Mouse (Mus musculus): ENCODE results near the gene Derl3. TPM values are rescaled to one million over a fixed set of nuclear protein-coding genes. Genes with fewer than 3 reads are reported as not detected.
A peak's percentile ranks its signal among the peaks of the same experiment; 100 is the strongest.
"Not testable (repeated sequence)": the region's sequence is repeated elsewhere in the genome, so short reads cannot be mapped to it uniquely, and the experiment has no call there.

Derl3 gene
- total RNA-seq, 2 experiments from 2014 or later = 0.89 TPM; not detected in 1

DNA sequence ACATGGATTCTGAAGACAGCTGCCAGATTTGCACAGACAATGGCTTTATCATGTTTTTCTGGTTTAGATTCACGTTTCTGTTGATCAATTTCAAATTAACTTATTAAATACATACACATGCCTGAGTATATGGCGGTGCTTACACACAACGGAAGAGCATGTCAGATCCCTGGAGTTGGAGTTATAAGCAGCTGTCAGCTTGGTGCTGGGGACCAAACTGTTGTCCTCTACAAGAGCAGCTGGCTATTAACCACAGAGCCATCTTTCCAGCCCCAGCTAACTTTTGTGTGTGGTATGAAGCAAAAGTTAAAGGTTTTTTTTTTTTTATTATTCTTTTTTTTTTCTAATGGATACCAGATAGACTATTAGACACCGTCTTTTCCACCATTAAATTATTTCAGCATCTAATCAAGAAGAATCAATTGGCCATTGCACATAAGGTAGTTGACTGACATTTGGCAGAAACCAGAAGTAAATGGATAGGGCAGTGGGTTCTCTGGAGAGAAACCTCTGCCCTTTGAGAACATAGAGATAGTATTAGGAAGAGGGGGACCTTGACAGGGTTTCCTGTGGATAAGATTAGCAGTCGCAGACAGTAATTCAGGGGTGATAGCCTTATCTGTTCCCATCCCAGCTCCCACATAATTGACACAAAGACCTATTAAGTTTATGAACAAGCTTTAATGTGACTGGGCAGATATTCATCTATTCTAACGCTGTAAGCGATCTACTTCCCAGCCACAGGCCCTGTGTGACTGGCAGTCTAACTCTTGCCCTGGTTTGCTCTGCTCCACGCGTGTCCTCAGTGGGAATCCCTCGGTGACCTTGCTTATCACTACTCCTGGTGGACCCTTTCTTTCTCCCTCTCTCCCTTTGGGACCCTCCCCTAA is 20.9 kb upstream of the Derl3 start:
- peak; percentile 7; the same call in 1 of the 2 replicates for ATAC-seq (ENCODE audit: poor library complexity, severe bottlenecking)

DNA sequence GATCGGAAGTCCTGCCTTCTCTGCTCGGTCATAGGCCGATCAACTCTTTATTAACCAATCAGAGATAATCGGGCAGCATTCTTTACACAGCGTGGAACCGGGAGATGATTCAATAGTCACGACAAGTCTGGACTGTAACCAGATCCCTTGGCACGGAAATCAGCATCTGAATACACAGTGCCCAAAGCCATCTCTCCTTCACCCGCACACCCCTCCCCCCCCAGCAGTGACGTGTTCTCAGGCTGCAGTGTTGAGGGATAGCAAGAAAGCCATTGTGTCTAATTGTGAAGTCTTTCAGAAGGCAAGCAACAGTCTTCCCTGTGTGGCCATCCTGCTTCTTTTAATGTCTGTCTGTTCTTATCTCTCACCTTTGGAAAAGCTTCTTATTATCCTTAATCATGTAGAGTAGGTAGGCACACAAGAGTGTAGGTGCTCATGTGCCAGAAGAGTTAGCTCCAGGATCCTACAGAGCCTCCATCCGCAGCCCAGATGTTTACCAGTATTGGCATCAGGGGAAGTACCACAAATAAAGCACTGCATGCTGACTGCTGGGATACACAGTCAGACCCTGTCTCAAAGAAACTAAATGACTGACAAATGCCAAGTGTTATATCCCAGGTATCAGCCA is 20.2 kb upstream of the Derl3 start:
- peak; percentile 35; the same call in 1 of the 2 replicates for ATAC-seq (ENCODE audit: poor library complexity, severe bottlenecking)

- no peak for ATAC-seq (ENCODE audit: poor library complexity, severe bottlenecking)
Observed at GRCm38 (mm10) chr10:75873543-75874170, 19.6 kb upstream of the Derl3 start.

DNA sequence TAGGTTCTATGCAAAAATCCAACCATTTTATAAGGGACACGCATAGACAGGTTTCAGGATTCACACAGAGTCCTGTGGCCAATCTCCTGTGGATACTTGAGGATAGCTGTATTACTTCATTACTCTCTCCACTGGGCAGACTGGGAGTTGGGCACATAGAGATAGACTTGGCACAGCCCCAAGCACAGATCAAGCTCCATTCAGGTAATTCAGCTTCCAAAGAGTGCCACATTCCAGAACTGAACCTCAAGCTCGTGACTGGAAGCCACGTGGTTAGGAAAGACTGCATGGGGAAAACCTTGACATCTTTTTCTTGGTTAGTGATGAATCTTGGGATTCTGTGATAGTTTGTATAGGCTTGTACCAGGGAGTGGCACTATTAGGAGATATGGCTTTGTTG is 14.4 kb upstream of the Derl3 start:
- no peak for ATAC-seq (ENCODE audit: poor library complexity, severe bottlenecking)

DNA sequence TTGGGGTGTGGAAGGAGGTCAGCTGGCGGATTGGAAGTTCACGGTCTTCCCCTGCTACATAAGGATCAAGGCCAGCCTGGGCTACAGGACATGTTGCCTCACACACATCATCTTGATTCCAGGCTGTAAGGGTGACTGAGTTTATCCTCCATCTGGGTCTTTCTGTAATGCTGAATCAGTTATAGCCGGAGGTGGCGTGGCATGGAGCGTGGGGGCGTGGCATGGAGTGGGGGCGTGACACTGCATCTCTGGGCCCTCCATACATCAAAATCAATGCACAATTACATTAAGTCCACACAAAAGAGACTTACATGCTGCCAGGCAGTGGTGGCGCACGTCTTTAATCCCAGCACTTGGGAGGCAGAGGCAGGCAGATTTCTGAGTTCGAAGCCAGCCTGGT is 12.9 kb upstream of the Derl3 start:
- no peak for ATAC-seq (ENCODE audit: poor library complexity, severe bottlenecking)

DNA sequence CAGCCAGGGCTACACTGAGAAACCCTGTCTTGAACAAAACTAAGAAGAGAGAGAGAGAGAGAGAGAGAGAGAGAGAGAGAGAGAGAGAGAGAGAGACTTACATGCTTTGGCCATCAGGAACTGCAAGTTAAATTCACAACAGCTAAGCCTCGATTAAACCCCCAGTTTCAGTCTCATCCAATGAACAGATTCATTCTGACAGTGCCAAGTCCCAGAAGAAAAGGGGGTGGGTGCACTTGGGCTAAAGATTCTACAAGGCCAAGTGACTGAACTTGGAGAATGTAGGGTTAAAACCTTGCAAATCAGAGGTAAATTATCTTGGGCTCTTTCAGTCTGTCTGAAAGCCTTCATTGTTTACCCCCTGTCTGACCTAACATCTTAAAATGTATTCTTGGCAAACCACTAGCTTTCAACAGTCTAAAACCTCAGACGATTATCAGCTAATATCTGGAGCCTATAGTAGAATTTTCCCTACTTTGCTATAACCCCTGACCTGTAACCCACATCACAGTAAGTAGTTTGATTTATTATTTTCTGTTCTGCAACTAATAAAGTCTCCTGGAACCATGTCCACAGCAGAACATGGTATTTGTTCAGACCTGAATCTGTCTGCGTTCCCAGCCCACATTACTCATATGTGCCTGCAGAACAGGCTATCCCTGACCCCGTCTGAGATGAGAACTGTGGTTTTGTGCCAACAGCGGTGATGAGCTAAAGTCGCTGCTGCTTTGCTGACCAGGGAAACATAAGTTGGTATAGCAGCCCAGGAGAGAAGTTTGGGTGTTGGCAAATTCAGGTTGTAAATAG is 12.2 kb upstream of the Derl3 start:
- no peak for ATAC-seq (ENCODE audit: poor library complexity, severe bottlenecking)

- no peak for ATAC-seq (ENCODE audit: poor library complexity, severe bottlenecking)
Observed at GRCm38 (mm10) chr10:75881578-75882432, 11.4 kb upstream of the Derl3 start.

DNA sequence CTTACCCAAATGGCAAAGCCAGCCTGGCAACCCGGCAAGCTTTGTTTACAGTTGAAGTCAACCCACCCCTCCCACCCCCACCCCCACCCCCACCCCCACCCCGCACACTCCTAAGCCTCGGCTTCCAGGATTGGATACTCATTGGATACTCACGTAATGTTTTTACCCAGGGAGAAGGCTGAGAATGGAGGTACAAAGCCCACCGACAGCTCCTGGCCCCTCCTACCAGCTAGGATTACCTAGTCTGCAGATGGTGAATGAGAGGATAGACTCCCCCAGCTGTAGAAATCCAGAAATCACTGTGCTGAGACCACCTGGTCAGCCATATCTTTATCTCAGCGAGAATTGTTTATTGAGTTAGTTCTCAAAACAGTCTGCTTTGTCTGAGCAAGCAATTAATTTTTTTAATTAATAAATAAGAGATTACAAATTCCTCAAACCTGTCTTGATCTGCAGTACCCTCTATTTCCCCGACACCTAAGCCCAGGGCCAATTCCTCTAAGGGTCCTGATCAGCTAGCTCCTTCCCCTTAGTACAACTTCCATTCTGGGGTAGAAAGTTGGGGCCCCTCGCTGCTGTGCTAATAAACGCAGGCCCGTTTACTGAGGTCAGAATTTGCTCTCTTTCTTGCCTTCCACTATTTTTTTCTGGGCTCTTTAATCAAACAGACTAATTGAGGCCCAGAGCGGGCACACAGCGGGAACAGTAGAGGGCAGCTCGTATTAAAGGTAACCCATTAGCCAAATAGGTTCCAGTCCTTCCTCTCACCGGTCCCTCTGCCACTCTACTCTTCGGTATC is 10.6 kb upstream of the Derl3 start:
- ATAC-seq (ENCODE audit: poor library complexity, severe bottlenecking) = no peak

DNA sequence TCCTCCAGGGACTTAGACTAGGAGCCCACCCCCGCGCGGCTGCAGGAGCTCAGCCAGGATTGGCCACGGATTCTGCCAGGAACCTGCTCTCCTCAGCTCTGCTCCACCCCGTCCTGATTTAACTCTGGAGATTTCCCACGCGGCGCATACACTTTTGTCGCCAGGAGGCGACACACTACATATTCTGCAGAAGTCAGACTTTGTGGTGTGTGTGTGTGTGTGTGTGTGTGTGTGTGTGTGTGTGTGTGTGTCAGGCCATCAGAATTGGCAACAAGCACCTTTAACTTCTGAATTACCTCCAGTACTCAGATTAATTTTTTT is 10.0 kb upstream of the Derl3 start:
- ATAC-seq (ENCODE audit: poor library complexity, severe bottlenecking) = peak; percentile 68

DNA sequence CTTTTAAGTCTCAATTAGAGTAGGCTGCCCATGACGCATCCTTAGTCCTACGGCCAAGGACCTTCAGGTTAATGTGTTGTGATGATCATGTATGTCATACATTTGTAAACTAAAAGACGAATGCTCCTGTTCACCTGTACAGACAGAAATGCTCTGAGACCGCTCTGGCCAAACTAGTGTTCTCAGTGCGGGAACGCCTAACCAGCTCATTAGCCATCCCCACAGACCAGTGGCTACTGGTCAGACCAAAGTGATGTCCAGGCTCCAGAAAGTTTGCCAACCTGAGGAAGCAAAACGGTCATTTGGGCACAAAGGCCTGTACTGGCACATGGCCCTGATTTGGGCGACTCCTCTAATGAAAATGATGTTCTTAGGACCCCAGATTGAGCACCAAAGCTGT is 8.5 kb upstream of the Derl3 start:
- no peak for ATAC-seq (ENCODE audit: poor library complexity, severe bottlenecking)

DNA sequence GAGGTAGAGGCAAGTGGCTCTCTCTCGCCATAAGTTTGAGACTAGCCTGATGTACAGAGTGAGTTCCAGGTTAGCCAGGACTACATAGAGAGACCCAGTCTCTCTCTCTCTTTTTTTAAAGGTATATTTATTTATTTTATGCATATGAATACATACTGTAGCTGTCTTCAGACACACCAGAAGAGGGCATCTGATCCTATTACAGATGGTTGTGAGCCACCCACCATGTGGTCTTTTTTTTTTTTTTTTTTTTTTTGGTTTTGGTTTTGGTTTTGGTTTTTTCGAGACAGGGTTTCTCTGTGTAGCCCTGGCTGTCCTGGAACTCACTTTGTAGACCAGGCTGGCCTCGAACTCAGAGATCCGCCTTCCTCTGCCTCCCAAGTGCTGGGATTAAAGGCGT is 5.7 kb upstream of the Derl3 start:
- not testable (repeated sequence) for ATAC-seq (ENCODE audit: poor library complexity, severe bottlenecking)

GRCm38 (mm10) chr10:75889406-75890153 is 3.6 kb upstream of the Derl3 start:
- no peak for ATAC-seq (ENCODE audit: poor library complexity, severe bottlenecking)

DNA sequence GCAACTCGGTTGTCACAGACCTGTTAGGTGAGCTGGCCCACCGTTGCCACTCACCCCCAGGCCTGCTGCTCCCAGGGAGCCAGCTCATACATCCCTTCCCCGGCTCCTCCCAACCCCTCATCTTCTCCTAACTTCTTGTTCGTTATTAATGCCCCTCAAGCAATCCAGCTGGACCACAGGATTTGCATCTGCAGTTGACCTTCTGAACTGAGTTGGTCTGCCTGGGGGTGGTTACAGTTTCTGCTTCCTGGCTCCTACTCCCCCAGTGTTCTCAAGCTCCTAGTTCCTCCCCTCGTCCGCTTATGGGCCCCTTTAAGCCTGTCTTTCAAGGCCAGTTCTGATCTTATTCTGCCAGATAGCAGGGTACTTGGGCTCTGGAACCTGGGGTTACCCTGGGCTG is 1.4 kb downstream of the Derl3 start:
- no peak for ATAC-seq (ENCODE audit: poor library complexity, severe bottlenecking)

- no peak for ATAC-seq (ENCODE audit: poor library complexity, severe bottlenecking)
Observed at GRCm38 (mm10) chr10:75895730-75896129, 2.5 kb downstream of the Derl3 start.

DNA sequence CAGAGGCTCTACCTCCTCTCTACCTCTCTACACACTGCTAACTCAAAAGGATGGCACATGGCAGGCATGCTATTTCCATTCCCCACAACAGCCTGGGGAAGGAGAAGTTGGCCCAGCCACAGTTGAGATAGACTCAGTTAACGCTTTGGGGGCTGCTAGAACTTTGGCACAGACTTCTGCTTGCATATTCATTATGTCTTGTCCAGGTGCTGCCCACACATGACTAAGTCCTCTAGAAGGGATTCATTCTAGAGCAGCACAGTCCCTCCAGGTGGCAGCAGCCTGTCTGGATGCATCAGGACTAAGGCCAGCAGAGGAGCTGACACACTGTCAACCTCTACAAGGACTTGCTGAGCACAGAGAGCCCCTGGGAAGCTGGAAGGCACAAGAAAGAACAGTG is 3.0 kb downstream of the Derl3 start:
- ATAC-seq (ENCODE audit: poor library complexity, severe bottlenecking) = no peak

- 0 out of 2 replicates have a peak, but pooled peaks have one; percentile 13 for ATAC-seq (ENCODE audit: poor library complexity, severe bottlenecking)
Observed at GRCm38 (mm10) chr10:75897373-75897772, 4.2 kb downstream of the Derl3 start.

DNA sequence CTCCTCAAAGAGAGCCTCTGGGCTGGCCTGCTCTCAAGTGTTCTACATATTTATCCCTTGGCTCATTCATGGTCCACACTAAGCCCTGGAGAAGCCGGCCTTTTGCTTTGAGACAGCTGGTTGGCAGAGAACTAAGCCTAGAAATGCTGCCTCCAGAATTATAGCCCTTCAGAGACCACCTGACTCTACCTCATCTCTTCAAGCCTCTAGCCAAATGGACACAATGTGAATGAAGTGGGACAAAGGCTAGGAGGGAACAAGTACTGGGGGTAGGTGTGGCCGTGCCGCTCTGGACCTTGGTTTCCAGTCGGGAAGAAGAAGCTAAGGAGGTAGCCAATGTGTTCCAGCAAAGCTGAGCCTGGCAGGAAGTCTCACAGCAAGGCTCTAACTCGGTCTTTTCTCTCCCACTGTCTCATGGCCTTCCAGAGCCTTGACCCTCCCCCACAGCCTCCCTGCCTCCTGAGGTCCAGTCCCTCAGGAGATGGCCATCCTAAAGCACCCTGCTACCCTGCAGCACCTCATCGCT is 4.9 kb downstream of the Derl3 start:
- ATAC-seq (ENCODE audit: poor library complexity, severe bottlenecking) = no peak

GRCm38 (mm10) chr10:75898846-75899245 is 5.6 kb downstream of the Derl3 start:
- no peak for ATAC-seq (ENCODE audit: poor library complexity, severe bottlenecking)

Data from megakaryocyte, adult 5-6 weeks (primary cell).